ENCODE assay signal across 39 mouse cellular contexts in the genomic region with DNA sequence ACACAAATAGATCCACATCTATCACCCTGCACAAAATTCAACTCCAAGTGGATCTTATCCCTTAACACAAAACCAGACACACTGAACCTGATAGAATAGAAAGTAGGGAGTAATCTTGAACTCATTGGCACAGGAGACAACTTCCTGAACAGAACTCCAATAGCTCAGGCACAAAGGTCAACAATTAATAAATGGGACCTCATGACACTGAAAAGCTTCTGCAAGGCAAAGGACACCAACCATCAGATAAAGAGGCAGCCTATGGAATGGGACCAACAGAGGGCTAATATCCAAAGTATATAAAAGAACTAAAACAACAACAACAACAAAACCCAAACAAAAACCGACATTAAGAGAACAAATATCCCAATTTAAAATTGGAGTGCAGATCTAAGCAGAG. TPM values are rescaled to one million over a fixed set of nuclear protein-coding genes. Genes with fewer than 3 reads are reported as not detected.
"Had no signal": no experiment of that assay in that cellular context is flagged by ENCODE, and none has a peak within 500 bp of the region (broad histone marks: within the 10 kb centered on the region; RNA-seq: fewer than 3 reads in every experiment).

No protein-coding gene starts in this region.

- H3K9me3 ChIP-seq: heart, embryonic 10.5 days; heart, embryonic 15.5 days; hindbrain, embryonic 15.5 days; intestine, embryonic 15.5 days had no signal

- H3K36me3 ChIP-seq: heart, embryonic 10.5 days; heart, embryonic 12.5 days; heart, embryonic 13.5 days; heart, embryonic 15.5 days; hindbrain, embryonic 10.5 days; hindbrain, embryonic 12.5 days; hindbrain, embryonic 13.5 days; hindbrain, embryonic 15.5 days; intestine, embryonic 15.5 days; kidney, embryonic 15.5 days had no signal

- H3K4me2 ChIP-seq: heart, embryonic 11.5 days; heart, embryonic 12.5 days; heart, embryonic 13.5 days; heart, embryonic 15.5 days; hindbrain, embryonic 12.5 days; hindbrain, embryonic 13.5 days; hindbrain, embryonic 14.5 days; hindbrain, embryonic 15.5 days; intestine, embryonic 15.5 days; kidney, embryonic 15.5 days had no signal

- DNase-seq: heart, postnatal 10 days; heart, postnatal 14 days; heart, postnatal 36 days; kidney, adult 11 months; kidney, adult 18-20 months; kidney, adult 2 months; kidney, postnatal 10 days; kidney, postnatal 14 days; kidney, postnatal 25 days; kidney, postnatal 36 days; kidney, postnatal 4 days; layer of hippocampus, adult 9-11 months; layer of hippocampus, postnatal 36 days had no signal

- H3K27ac ChIP-seq: heart, embryonic 10.5 days; heart, embryonic 13.5 days; heart, embryonic 15.5 days; hindbrain, embryonic 10.5 days; hindbrain, embryonic 12.5 days; hindbrain, embryonic 13.5 days; hindbrain, embryonic 14.5 days; hindbrain, embryonic 15.5 days; hindbrain, postnatal 0 days; intestine, embryonic 15.5 days; kidney, embryonic 15.5 days; kidney, postnatal 0 days; layer of hippocampus, adult 2 months; left cerebral cortex, adult 2 months had no signal

- H3K9ac ChIP-seq: heart, embryonic 12.5 days; heart, embryonic 13.5 days; heart, embryonic 15.5 days; hindbrain, embryonic 12.5 days; hindbrain, embryonic 13.5 days; hindbrain, embryonic 14.5 days; hindbrain, embryonic 15.5 days; intestine, embryonic 15.5 days; kidney, embryonic 15.5 days had no signal

- H3K27me3 ChIP-seq: heart, embryonic 12.5 days; heart, embryonic 13.5 days; heart, embryonic 15.5 days; hindbrain, embryonic 12.5 days; hindbrain, embryonic 13.5 days; hindbrain, embryonic 15.5 days; intestine, embryonic 15.5 days; kidney, embryonic 15.5 days had no signal

- H3K4me1 ChIP-seq: heart, embryonic 10.5 days; heart, embryonic 12.5 days; heart, embryonic 13.5 days; heart, embryonic 15.5 days; hindbrain, embryonic 10.5 days; hindbrain, embryonic 12.5 days; hindbrain, embryonic 13.5 days; hindbrain, embryonic 15.5 days; intestine, embryonic 15.5 days; kidney, embryonic 15.5 days had no signal

- ATAC-seq: hindbrain, embryonic 16.5 days; hindbrain, postnatal 0 days; inflammation-experienced regulatory T-cells, adult 6 months; intestine, embryonic 15.5 days had no signal

- H3K4me3 ChIP-seq: heart, embryonic 10.5 days; heart, embryonic 12.5 days; heart, embryonic 13.5 days; heart, embryonic 15.5 days; hindbrain, embryonic 10.5 days; hindbrain, embryonic 12.5 days; hindbrain, embryonic 13.5 days; hindbrain, embryonic 15.5 days; intestine, embryonic 15.5 days; kidney, embryonic 15.5 days; layer of hippocampus, adult 2 months; left cerebral cortex, adult 2 months had no signal

RNA-seq across cellular contexts. Expression of a gene that starts 39.7 kb away (rescaled TPM):
- total RNA-seq: hematopoietic stem cell, adult 5-6 weeks; hindbrain, postnatal 0 days; layer of hippocampus, adult 18-20 months; layer of hippocampus, adult 2 months; layer of hippocampus, adult 8-10 months; layer of hippocampus, postnatal 10 days; layer of hippocampus, postnatal 14 days; layer of hippocampus, postnatal 25 days; layer of hippocampus, postnatal 36 days; left cerebral cortex, adult 18-20 months; left cerebral cortex, adult 2 months had no signal
- polyA plus RNA-seq: hindbrain, embryonic 10.5 days; hindbrain, embryonic 11.5 days; hindbrain, embryonic 12.5 days; hindbrain, embryonic 13.5 days; hindbrain, embryonic 14.5 days; hindbrain, embryonic 15.5 days; hindbrain, embryonic 16.5 days; hindbrain, postnatal 0 days; inflammation-experienced regulatory T-cells, adult 6 months had no signal
